Mouse (Mus musculus) heart, adult 11 months (tissue): ENCODE results near the gene Stox2.
A peak's percentile ranks its signal among the peaks of the same experiment; 100 is the strongest.

Experiments used
- DNase-seq: peaks from one replicate; pipeline ENCODE4 v3.0.0; 2022

The Stox2 gene

DNA sequence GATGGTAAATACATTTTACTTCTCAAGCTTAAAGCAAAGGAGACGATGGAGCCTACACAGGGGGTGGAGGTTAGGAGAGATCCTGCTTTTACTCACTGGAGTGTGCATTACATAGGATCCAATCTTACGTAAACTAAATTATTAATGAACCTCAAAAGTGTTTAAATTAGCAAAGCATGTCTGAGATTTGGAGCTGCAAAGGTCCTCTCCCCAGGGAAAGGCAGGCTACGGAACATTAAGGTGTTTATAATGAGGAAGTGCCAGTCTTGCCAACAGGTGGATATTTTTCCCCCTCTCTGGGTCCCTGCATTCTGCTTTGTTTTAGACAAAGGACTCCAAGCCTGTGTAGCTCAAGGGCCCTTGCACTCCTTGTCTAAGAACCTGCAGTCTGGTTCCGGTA is 205.3 kb downstream of the Stox2 start:
- DNase-seq, result peak; percentile 31

DNA sequence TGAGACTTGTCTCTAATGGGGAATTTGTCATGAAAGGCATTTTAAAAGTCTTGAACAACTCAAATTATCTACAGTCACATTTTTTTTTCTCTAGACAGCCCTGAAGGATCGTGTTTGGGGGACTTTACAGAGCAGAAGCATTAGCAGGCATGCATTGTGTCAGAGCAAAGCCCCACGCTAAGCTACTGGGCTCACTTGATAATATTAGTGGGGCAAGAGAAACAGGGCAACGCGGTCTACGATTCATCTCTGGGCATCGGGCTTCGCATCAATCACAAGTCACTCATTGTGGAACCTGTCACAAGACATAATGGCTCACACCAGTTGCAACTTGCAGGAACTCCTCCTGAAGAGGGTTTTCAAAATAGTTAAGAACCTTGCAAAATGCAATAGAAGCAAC is 205.9 kb downstream of the Stox2 start:
- DNase-seq, result peak; percentile 82

DNA sequence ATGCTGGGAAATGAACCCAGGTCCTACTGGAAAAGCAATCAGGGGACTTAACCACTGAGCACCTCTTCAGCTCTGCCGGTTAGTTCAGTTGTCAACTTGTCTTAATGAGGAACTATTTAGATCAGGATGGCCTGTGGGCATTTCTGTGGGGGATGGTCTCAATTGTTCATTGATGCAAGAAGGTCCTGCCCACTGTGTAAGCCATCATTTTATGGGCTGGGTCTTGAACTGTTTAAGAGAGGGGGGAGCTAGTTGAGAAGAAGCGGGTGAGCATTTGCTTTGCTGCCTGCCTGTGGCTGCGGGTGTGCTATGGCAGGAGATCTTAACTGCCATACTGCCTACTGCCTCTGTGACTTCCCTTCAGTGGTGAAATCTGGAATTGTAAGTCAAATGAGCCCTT is 214.1 kb downstream of the Stox2 start:
- peak; percentile 53 for DNase-seq

DNA sequence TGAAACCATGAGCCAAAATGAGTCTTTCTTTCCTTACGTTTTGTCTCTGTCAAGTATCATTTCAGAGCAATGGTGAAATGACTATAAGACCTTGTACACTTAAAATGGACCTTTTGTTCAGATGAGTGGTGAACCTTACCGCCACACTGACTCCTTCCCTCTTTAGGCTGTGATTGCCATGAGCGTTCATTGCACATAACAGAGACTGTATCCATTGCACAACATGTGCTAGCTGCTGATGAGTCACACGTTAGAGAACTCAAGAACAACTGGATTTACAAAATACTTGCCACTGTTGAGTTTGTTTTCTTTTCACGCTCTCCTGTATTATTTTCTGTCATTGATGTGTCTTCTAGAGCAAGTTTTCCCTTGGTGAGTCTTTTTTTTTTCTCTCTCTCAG is 216.1 kb downstream of the Stox2 start:
- DNase-seq, result peak; percentile 1

DNA sequence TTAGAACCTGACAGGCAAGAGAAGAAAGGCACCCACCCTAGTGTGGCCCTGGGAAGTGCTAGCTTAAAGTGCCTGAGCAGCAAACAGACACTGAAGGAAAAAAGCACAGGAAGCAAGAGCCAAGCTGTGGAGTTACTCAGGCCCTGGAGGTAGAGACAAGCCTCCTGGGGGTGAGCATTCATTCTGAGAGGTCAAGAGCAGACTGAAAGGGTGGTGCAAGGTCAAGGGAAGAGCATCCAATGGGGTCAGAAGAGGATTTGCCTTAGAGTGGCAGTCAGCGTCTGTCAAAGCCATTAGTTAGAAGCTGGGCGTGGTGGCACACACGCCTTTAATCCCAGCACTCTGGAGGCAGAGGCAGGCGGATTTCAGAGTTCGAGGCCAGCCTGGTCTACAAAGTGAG is 224.3 kb downstream of the Stox2 start:
- peak; percentile 41 for DNase-seq

DNA sequence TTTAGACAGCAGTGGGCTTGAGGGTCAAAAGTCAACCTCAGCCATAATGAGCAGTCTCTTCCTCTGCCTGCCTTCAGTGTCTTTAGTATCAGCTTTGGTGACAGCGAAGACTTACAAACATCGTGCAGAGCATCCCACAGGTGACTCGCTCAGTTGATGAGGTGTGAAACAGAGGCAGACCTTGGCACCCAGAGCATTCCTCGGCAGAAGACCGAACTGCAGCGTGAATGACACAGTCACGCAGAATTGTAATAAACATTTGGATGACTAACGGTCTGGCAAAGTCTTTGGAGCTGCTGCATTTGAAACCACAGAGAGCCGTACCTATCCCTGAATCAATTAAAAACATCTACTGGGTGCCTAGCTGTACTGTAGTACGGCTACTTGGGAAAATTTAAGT is 225.0 kb downstream of the Stox2 start:
- DNase-seq, result peak; percentile 69

DNA sequence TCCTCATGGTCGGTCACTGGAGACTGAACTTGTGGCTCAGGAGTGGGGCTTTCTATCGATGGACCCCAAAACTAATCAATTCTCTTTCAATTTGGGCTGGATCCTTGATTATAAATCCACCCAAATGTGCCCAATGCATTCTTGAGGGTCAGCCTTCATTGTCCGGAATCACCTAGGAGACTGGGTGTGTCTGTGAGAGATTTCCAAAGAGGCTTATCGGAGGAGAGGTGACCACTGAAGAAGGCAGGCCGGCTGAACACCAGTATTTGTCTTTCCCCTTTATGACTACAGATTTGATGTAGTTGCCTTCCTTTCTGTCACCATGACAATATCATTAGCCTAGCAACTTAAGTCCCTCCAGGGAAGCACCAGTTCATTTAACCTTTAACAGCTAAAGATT is 225.8 kb downstream of the Stox2 start:
- DNase-seq, result peak; percentile 54

DNA sequence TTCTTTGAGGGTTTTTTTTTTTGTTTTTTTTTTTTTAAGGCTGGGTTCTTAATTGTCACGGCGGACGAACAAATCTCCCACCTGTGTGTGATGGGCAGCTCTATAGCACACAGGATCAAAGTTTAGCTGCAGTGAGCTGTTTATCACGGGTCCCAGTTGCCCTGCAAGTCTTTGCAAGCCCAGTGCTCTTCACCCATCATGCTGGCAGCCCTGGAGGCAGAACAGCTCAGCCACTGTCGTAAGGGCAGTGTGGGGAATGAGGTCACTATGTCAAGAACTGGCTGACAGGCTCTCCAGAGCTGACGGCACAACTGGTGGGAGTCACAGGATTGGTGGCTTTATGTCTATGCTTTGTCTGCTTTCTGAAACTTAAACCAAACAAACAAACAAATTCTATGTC is 227.6 kb downstream of the Stox2 start:
- peak; percentile 78 for DNase-seq

DNA sequence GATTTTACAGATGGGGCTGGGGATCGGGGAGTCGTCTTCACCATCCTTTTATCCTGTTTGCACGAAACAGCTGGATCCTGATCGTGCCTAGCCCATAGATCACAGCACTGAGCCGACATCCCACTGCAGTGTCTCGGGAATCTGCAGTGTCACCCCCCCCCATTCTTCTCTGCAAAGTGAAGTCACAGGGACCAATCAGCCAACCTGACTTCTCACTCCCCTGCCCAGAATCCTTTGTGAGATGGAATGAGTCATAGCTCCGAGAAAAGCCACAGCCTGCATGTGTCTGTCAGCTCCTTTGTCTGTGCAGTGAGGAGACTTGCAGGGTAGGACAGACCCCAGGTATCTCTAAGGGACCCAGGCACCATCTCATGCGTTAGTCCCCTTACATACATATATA is 228.1 kb downstream of the Stox2 start:
- peak; percentile 93 for DNase-seq

DNA sequence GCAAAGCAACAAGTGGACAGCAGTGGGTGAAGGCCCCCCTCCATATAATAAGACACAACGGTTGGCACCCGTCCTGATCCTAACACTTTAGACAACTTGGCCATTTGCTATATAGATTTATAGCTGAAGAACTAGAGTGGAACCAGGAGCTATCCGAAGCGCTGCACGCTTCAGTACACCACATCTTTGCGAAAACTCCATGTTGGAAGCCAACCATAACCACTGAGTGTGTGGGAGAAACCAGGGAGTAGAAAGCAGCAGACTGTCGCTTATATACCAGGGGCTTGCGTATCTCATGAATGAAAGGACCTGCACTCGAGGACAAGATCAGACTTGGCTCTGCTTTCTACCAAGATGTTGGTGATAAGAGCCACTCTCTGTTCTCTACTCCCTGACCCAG is 234.0 kb downstream of the Stox2 start:
- DNase-seq, result peak; percentile 19

DNA sequence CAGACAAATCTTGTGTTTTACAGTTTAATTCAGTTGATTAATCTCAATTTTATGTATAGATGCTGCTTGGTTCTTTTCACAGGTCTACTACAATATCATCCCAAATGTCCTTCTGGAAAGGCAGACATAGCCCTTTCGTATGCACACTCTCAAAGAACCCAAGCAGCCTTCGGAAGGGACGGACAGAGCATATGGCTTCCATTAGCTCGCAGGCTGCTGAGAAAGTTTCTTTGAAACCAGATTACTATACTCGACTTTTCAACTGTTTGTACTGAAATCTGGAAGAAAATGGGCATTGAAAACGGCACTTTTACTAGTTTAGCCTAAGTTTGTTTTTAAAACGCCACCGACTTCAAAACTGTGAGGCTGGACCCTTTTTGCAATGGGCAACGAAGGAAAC is 234.9 kb downstream of the Stox2 start:
- DNase-seq, result peak; percentile 12

DNA sequence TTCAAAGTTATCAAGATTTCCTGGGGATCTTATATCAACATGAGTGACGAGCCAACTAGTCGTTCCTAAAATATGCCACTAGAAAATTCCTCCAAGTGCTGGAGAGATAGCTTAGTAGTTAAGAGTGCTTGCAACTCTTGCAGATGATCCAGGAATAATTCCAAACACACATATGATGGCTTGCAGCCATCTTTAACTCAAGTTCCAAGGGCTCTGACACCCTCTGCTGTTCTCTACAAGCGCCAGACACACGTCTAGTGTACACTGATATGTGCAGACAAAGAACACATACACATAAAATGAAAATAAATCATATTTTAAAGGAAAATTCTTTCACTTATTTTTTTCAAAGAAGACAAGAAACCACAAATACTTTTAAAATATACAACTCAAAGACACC is 237.9 kb downstream of the Stox2 start:
- no peak for DNase-seq

DNA sequence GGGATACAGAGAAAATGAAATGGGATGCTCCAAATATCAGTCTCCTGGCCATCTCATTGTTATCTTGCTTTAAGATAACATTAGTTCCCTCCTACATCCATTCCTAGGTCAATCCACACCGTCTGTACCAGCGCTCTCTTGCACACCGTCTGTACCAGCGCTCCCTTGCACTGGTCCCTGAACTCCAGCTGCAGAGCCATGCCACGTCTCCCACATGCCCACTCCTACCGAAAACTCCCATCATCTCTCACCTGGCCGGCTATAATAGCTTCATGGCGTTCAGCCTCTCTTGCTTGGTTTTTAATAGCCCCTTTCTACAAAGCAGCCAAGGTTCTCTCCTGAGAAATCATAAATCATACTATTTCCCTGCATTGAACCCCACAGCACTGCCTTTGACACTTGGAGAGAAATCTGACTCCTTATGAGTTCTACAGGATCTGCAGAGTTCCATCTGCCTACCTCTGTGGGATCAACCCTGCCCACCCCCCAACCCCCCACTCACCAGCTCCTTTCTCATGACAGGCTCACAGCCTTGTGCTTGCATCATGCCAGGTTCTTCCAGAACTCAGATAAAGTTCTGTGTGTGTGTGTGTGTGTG is 239.4 kb downstream of the Stox2 start:
- peak; percentile 55 for DNase-seq

DNA sequence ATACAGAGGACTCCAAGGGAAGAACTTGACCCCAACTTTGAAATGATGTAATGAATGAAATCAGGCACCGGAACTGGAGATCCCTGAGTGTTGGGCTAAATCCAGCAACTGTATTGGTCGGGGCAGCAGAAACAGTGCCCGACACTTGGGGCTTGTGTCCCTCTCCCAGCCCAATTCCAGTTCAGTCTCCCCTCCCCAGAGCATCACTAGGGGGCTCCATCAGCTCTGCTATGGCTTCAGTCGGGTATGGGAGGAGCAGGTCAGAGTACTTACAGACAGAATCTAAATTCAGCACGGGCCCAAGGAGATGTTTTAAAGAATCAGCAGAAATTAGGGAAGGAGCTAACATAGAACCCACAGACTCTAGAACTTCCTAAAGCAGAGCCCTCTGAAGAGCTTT is 240.7 kb downstream of the Stox2 start:
- DNase-seq, result peak; percentile 74

DNA sequence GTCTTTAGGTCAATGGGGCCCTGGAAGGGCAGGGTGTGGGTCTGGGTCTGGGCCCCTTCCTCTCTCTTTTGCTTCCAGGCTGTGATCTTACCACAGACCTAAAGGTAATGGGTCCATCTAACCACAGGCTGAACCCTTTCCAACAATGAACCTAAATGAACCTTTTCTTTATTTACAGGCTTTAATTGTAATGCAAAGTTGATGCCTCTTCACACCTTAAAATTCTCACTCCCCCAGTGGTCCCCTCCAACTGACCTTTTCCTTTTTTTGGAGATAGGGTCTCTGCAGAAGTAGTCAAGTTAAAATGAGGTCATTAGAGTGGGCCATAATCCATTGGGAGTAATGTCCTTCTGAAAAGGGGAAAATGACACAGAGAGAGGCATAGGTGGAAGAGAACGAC is 249.8 kb downstream of the Stox2 start:
- no peak for DNase-seq

DNA sequence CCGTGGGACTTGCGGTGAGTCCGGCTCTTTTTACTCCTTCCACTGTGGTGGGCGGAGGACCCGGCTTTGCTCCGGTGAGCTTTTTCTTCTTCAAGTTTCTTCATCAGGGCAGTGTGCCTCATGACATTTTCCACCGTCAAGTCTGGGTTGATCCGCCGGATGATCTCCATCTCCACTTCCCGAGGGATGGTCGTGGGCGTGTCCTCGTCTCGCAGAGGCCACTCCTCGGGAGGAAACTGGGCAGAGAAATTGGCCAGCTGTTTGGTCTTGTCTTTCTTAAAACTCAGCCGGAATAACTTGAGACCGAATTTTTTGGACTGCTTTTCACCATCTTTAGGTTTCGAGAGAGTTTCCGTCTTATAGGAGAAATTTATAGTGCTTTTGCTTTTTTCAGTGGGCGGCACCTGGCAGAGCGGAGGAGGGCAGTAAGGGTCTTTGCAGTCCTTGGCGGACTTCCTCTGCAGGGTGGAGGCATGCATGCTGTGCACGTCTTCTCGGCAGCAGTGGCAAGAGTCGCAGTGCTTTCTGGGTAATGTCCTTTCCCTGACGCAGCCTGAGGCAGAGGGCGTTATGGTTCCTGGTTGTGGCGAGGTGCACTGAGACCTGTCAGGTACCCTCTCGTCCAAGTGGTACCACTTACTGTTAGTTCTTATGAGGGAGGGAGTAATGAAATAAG is 252.7 kb downstream of the Stox2 start:
- peak; percentile 88 for DNase-seq

DNA sequence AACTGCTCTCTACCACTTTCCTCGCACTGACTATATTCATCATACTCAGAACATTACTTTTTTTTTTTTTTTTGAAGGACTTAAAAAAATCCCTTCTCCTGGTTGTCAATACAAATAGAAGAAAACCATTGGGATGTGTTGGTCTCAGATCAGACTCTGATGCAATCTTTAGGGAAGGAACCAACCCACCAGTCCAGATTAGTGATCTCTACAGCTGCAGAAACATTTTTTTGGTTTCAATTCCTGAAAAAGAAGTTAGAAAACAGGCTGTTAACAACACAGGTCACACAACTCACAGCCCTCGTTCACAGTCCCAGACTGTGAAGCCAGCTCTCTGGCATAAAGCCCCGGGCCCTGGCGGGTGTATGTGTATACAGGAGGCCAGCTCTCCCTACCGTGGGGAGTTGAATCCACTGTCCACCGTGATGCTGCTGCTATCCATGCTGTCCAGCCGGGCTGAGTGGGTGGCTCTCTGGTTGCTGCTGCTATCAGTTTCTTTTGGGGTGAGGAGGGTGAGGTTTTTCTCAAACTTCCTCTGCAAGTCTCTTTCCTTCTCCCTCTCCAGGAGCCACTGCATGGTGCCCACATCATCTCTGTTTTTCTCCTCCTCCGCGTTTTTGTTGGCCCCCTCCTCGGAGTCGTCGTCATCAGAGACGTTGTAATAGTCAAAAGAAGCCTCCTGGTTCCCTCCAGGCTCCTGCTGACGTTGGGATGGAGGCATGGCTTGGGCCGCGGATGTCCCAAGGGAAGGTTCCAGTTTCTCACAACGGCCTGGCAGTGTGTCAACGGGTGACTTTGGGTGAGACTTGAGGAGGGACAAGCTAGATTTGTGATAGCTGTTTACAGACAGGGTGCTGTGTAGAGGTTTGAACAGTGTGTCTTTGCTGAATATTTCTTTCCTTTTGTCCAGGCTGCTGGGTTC is 254.5 kb downstream of the Stox2 start:
- DNase-seq, result peak; percentile 95

DNA sequence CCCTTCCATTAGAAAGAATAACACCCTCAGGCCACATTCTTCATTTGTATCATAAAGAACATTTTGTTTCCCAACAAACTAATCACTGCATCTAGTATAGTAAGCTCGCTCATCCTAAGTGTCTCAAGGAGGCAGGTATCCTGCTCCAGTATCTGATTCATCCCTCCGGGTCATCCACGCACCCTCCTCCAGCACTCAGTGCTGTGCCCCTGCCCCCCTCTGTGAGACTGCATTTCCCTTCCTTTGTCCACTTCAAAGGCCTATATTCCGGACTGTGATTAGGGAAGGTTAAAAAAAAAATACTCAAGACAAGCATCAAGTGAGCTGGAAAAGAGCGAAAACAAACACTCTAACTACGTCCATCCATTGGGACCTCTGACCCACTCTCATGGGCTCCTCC is 260.8 kb downstream of the Stox2 start:
- DNase-seq, result peak; percentile 24

DNA sequence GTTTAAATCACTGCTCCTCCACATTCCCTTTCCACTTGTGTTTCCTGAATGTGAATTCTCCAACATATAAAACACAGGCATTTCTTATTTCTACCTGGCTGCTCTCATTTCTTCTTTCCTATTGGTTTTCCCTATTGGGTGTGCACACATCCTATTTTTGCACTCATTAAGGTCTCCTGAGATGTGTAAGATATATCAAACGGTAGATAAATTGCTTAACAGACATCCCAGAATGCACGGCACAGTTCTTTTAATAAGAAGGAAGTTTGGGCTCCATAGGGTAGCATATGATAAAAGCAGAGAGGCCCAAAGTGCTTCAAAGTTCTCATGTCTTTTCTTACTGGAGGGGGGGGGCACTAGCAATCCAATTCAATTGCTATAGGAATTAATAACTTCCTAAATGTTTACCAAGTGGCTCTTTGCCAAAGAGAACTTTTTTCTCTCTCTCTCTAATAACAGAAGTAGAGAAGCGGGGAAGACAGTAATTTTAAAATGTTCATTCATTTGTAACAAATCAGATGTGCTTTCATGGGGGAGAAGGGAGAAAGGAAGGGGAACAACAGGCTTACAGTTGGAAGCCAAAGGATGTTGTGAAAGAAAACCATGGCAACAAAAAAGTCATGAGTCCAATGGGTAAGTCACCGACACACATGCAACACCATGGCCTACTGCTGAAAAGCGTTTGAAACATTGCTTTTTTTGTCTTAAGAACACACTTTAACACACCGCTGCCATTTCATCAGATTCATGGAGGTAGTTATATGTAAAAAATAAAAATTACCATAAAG is 263.2 kb downstream of the Stox2 start:
- DNase-seq, result peak; percentile 8

DNA sequence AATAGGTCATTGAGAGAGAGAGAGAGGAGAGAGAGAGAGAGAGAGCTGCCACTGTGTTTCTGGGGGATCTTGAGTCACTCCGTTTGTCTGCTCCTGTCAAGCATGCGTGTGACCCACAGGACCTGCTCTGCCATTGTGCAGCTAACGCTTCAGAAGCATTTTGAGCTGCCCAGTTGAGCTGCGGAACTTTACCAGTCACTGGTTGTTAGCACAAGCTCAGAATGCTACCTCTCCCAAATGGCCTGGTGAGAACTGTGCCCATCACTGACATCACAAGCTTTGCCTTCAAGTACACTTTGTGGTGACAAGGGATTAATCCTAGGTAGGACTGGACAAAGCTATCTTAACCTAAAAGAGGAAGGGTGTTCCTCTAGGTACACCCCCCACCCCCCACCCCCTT is 263.9 kb downstream of the Stox2 start:
- peak; percentile 75 for DNase-seq

DNA sequence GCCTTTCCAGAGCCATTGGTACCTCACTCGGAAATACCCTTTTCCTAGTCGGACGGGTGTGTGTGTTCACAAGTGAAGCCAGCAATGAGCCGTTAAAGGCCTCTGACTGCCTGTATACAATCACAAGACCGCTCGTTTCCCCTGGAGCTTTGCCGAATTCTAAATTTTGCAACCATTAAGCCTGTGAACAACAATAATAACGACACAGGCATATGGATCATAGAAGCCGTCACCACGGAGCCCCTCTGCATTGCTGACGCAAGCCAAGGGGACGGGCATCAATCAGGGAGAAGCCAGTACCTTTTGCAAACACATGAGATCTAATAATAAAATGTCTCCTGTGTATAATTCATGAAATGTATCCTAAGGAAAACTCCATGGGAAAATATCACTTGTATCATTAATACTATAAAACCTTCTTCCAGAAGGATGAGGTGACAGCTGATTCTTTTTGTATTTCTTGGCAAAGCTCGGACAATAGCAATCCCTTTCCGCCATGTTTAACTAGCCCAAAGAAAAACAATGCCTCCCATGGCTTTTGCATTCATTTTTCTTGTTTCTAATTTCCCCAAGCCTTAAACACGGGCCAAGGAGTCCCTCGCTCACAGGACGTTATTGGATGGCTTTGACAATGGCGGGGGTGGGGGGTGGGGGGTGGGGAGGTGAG is 265.0 kb downstream of the Stox2 start:
- peak; percentile 53 for DNase-seq

DNA sequence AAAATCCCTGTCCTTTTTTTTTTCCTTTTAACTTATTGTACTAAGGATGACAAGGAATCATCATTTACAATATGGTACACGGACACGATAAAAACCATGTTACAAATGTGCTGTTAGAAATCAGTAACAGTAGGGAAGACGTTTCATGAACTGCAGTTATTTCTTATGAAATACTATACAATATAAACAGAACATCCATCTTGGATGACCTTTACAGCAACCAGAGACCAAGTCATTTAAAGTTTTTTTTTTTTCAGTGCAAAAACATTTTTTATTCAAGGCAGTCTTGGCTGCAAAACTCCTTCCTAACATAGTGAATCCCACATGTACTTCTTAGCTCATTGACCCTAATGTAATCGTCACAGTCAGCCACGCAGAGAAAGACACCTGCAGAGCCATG is 266.0 kb downstream of the Stox2 start:
- no peak for DNase-seq

DNA sequence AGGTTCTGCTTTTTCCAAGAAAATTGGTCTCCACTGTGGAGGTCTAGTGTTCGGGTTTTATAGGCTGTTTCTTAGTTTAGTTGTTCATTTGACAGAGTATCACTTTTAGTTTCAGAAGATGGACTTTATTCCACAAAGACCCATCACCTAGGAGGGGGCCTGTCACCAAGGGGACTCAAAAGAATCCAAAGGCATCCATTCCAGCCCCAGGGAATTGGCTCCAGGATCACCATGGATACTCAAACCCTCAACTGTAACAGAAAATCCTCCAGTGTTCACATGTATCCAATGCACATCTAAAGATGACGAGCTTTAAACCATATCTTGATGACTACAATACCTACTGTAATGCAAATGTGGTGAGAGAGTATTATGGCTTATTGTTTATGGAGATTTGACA is 267.4 kb downstream of the Stox2 start:
- peak; percentile 60 for DNase-seq
